Mouse (Mus musculus) embryonic facial prominence, embryonic 10.5 days (tissue): ENCODE results near the gene Cyth4. TPM values are rescaled to one million over a fixed set of nuclear protein-coding genes. Genes with fewer than 3 reads are reported as not detected.

ENCODE experiments used
- DNase-seq: peaks from one replicate; pipeline ENCODE4 v3.0.0-alpha.2; 2017; ENCODE audit warnings: low spot score
- H3K27ac ChIP-seq: fragments of 300-500 bp; sonication (generic); replicated peaks from 2 replicates; pipeline ENCODE4 v1.5.1; 2016; ENCODE audit warnings: mild to moderate bottlenecking
- H3K27me3 ChIP-seq: fragments of 300-500 bp; sonication (generic); replicated peaks from 2 replicates; pipeline ENCODE4 v1.6.1; 2016; ENCODE audit warnings: low read depth, mild to moderate bottlenecking; ENCODE audit not compliant: poor library complexity, severe bottlenecking
- H3K36me3 ChIP-seq: fragments of 300-500 bp; sonication (generic); replicated peaks from 2 replicates; pipeline ENCODE4 v1.6.1; 2016; ENCODE audit warnings: mild to moderate bottlenecking, moderate library complexity
- H3K4me1 ChIP-seq: fragments of 300-500 bp; sonication (generic); 2 replicates; pipeline ENCODE4 v1.6.1; 2016
- H3K4me3 ChIP-seq: fragments of 300-500 bp; sonication (generic); 2 replicates; pipeline ENCODE4 v1.5.1; 2016; ENCODE audit warnings: mild to moderate bottlenecking, moderate library complexity
- H3K9me3 ChIP-seq: fragments of 300-500 bp; sonication (generic); 2 replicates; pipeline ENCODE4 v1.6.1; 2016; ENCODE audit warnings: mild to moderate bottlenecking
- WGBS: fragments of 180-500 bp; shearing (Covaris S2); methylation state at CpG from one replicate; pipeline ENCODE4 v1.1.7; 2016; 5-methylcytosine and 5-hydroxymethylcytosine counted together
- polyA plus RNA-seq: library from polyadenylated mRNA; unstranded; fragments of >200 nt; fragmentation: Nextera tagmentation; extraction: Ambion mirVana; gene quantifications from 2 replicates; pipeline ENCODE4 v1.2.1, GENCODE M21; 2016

Cyth4 gene
- polyA plus RNA-seq, 1 experiment from 2014 or later, result 5.8 TPM

DNA sequence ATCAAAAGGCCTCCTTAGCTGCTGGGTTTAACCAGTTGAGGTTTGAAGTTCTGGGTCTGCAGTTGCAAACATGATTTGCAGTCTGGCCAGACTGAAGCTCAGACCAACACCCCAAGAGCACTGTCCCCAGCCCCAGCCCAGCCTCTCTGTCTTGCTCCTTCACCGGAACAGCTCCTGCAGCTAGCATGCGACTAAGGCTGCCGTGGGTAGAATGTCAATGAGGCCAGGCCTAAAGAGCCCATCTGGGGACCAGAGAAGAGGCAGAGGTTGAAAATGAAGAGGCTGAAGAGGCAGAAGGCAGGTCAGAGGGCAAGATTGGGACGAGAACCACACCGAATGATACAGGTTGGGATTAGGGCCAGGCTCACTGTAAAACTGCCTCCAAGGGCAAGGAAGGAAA, 36.6 kb downstream of the Cyth4 start:
- DNase-seq, result no peak
- peak overlapping the region; percentile 8; the same call in 1 of the 2 replicates for H3K27ac ChIP-seq
- 70% methylated on average over 5 of the region's 5 CpGs for whole genome bisulfite sequencing
- peaks cover 26% of the 10 kb centered on the region for H3K27me3 ChIP-seq
- no peak overlapping the region for H3K4me3 ChIP-seq
- no peaks in the 10 kb centered on the region for H3K9me3 ChIP-seq
- peaks cover 62% of the 10 kb centered on the region for H3K4me1 ChIP-seq
- H3K36me3 ChIP-seq, result no peaks in the 10 kb centered on the region

DNA sequence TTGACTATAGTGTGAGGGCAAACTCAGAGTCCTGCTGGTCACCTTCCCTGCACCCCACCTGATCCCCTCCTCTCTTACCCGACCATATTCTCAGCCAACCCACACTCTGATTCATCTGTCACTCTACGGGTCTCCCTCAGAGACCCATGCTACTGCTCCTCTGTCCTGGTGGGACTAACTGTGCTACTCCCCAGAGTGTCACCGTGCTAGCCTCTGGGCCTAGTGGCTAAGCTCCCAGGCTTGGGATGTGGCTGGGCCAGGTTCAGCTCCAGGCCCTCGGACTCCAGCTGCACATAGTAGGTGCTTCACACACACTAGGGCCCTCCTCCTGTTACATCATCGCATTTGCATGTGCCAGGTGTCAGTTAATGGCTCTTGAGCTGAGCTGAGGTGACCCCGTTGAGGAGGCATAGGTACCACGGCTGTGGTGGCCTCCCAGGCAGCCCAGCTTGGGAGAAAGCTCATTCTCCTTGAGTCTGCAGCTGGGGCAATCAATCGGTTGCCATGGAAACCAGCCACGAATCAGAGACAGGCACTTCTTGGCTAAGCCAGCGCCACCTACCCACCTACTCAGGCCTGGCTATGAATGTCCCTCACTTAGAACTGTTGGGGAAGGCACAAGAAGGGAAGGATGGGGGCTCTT, 37.4 kb downstream of the Cyth4 start:
- peaks cover 62% of the 10 kb centered on the region for H3K4me1 ChIP-seq
- H3K27ac ChIP-seq, result peak overlapping the region; percentile 41
- WGBS, result 33% methylated on average over 10 of the region's 10 CpGs

DNA sequence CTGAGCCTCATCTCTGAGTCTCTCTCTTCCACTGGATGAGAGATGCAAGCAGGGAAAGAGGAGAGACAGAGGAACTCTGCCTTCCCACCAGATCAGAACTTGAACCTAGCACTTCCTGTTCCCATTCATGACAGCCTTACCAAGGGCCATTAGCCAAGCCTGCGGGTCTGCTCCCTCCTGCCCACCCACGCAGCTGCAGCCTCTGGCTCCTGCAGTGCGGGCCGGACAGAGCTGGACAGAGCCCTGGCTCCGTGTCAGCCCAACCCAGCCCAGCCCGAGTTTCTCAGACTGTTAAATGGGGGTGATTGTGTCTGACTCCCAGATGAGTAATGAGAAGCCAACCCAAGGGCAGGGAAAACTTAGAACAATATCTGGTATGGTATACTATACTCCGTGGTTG, 38.4 kb downstream of the Cyth4 start:
- DNase-seq, result no peak
- H3K27me3 ChIP-seq, result peaks cover 40% of the 10 kb centered on the region
- no peak overlapping the region for H3K4me3 ChIP-seq
- no peaks in the 10 kb centered on the region for H3K9me3 ChIP-seq
- H3K27ac ChIP-seq, result no peak overlapping the region
- peaks cover 62% of the 10 kb centered on the region for H3K4me1 ChIP-seq
- H3K36me3 ChIP-seq, result no peaks in the 10 kb centered on the region
- 42% methylated on average over 7 of the region's 7 CpGs for WGBS

More for the DNA sequence above, 37.4 kb downstream of the Cyth4 start:
- DNase-seq, result peak; percentile 80
- H3K9me3 ChIP-seq, result no peaks in the 10 kb centered on the region
- H3K36me3 ChIP-seq, result no peaks in the 10 kb centered on the region
- no peak overlapping the region for H3K4me3 ChIP-seq
- peaks cover 33% of the 10 kb centered on the region for H3K27me3 ChIP-seq

DNA sequence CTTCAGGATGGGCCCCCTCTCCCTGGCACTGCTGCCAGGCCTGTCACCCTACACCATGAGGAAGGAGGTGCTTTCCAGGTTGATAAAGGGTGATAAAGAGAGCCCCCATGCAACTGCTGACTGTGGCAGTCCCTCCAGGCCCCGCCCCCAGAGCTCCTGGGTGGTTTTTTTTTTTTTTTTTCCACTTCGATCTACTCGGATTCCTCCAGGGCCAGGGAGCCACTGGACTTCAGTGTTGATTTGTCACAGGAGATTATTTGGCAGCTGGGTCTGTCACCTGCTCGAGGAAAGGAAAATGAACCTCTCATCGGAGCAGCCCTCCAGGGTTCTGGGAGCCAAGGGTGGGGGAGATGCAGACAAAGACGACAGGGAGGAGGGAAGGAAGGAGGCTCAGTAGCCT, 46.8 kb downstream of the Cyth4 start:
- Histone ChIP-seq H3K27ac (no peak overlapping the region), H3K9me3 (no peaks in the 10 kb centered on the region), H3K36me3 (no peaks in the 10 kb centered on the region), H3K27me3 (peaks cover 25% of the 10 kb centered on the region), H3K4me1 (peaks cover 25% of the 10 kb centered on the region), H3K4me3 (no peak overlapping the region)
- no peak for DNase-seq
- 18% methylated on average over 6 of the region's 6 CpGs for WGBS

DNA sequence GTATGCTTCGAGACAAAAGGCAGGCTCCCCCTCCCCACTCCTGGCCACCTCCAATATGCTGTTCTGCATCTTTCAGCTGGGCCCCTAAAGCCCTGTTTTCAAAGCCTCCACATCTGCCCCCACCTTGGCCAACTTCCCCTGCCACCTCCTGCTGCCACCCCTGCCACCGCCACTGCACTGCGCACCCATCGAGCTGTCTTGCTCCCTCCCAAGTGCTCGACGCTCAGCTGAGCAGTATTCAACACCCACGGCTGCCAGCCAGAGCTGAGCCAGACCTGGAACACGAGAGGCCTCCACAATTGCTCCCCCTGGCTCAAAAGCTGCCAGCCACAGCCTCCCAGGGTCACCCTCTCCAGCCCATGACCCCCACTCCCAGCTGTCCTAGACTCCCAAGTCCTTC, 47.8 kb downstream of the Cyth4 start:
- H3K4me1 ChIP-seq, result peaks cover 25% of the 10 kb centered on the region
- no peaks in the 10 kb centered on the region for H3K36me3 ChIP-seq
- DNase-seq, result no peak
- 58% methylated on average over 8 of the region's 8 CpGs for WGBS
- no peak overlapping the region for H3K4me3 ChIP-seq
- H3K27me3 ChIP-seq, result peaks cover 19% of the 10 kb centered on the region
- H3K27ac ChIP-seq, result no peak overlapping the region
- no peaks in the 10 kb centered on the region for H3K9me3 ChIP-seq

DNA sequence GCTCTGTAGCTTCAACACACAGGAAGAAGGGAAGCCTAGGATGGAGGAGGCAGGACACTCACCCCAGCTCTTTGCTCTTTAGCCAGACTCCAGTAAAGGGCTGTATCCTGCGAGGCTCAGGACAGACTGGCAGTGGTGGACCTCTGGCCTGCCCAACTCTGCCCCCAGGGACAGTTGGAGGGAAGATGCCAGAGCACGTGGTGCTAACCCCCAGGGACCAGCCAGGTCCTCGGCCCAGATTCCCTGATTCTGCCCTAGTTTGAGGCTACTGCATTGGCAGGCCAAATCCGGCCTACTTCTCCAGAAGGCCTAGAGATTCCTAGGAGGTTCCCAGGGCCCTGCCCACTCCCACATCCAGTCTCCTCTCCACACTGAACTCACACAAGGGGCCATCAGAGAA, 50.9 kb downstream of the Cyth4 start:
- no peak overlapping the region for H3K27ac ChIP-seq
- WGBS, result 76% methylated on average over 4 of the region's 4 CpGs
- H3K4me3 ChIP-seq, result no peak overlapping the region
- no peak for DNase-seq
- peaks cover 17% of the 10 kb centered on the region for H3K4me1 ChIP-seq
- no peaks in the 10 kb centered on the region for H3K36me3 ChIP-seq
- no peaks in the 10 kb centered on the region for H3K9me3 ChIP-seq
- H3K27me3 ChIP-seq, result peaks cover 19% of the 10 kb centered on the region

DNA sequence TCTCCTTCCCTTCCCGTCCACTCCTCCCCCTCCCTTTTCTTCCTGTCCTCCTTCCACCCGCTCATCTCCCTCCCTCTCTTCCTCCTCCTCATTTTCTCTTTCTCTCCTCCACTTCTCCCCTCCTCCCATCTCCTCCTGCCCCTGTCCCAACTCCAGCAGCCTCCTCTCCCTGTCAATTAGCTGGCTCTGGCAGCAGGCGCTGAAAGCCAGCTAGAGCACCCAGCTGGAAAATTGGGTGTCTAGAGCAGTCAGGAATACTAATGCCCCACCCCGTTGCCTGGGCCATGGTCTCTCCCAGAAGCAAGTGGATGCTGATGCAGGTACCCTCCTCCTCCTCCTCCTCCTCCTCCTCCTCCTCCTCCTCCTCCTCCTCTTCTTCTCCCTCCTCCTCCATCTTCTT, 54.3 kb downstream of the Cyth4 start:
- no peaks in the 10 kb centered on the region for H3K36me3 ChIP-seq
- DNase-seq, result no peak
- no peaks in the 10 kb centered on the region for H3K9me3 ChIP-seq
- 0 out of 2 replicates have a peak, but pooled peaks cover 10% of the 10 kb centered on the region for H3K27me3 ChIP-seq
- WGBS, result 39% methylated on average over 4 of the region's 4 CpGs
- no peak overlapping the region for H3K27ac ChIP-seq
- no peaks in the 10 kb centered on the region for H3K4me1 ChIP-seq
- no peak overlapping the region for H3K4me3 ChIP-seq

DNA sequence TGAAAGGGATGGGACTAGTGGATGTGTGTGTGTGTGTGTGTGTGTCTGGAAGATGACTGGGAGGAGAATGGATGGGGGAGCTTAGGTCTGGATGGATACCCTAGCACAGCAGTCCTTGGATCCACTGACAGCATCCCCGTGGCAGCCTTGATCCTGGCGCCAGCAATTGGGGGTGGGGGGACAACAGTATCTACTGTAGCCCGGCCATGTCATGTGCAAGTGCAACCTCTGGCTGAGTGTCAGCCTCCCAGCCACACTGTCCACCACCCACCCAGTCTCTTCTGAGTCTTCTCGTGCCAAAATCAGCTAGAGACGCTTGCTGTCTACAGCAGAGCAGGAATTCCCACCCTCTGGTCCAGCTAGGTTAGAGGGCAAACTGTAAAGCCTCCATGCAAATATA, 67.4 kb downstream of the Cyth4 start:
- no peak for DNase-seq
- 55% methylated on average over 5 of the region's 5 CpGs for WGBS
- H3K9me3 ChIP-seq, result no peaks in the 10 kb centered on the region
- H3K27me3 ChIP-seq, result peaks cover 10% of the 10 kb centered on the region
- H3K4me1 ChIP-seq, result peaks cover 3% of the 10 kb centered on the region; the same call in 1 of the 2 replicates
- no peaks in the 10 kb centered on the region for H3K36me3 ChIP-seq
- no peak overlapping the region for H3K4me3 ChIP-seq
- H3K27ac ChIP-seq, result no peak overlapping the region

DNA sequence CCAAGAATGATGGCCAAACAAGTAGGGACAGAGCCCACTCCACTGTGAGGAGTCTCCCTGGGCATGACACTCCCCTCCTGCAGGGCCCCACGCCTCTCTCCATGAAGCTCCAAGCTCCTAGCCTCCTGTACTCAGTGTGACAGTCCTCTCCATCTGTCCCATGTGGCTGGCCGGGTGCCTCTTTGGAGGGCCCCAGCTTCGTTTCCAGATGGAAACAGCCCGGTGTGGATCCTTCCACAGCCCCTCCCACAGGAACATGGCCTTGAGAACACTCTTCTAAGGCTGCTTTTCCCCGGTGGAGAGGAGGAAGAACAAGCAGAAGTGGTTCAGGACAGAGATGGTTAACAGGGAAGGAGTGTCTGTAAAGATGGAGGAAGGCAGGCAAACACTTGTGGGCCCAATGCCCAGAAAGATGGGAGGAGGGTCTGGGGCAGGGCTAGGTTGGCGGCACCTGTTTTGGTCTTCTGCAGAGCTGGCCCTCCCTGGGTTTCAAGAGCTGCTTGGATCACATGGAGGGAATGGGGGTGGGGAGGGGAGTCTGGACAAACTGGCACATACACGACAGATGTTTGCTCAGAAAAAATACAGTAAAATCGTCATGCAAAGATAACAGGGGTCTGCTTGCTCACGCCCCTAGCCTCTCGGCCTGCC, 72.5 kb downstream of the Cyth4 start:
- peaks cover 18% of the 10 kb centered on the region for H3K4me1 ChIP-seq
- peaks cover 61% of the 10 kb centered on the region for H3K27me3 ChIP-seq
- H3K27ac ChIP-seq, result no peak overlapping the region
- H3K9me3 ChIP-seq, result no peaks in the 10 kb centered on the region
- DNase-seq, result no peak
- no peak overlapping the region for H3K4me3 ChIP-seq
- WGBS, result 77% methylated on average over 10 of the region's 10 CpGs
- H3K36me3 ChIP-seq, result no peaks in the 10 kb centered on the region

DNA sequence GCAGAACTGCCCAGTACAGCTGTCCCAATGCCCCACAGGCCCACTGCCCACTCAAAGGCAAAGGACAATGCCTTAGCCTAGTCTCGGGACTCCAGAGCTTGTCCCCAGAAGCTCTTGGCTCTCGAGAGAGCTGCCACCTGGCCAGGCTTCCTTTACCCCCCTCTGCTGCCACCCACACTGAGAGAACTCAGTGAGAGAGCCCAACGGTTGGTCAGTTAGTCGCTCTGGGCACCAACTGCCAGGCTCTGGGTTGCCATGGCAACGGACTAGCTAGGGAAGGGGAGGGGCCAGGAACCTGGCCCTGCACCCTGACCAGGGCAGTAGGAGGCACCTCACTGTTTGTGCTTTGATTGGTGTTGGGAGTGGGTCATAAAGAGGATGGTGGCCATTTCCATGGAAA, 73.5 kb downstream of the Cyth4 start:
- Histone ChIP-seq H3K36me3 (no peaks in the 10 kb centered on the region), H3K4me3 (no peak overlapping the region), H3K27ac (no peak overlapping the region), H3K27me3 (peaks cover 71% of the 10 kb centered on the region), H3K4me1 (peaks cover 18% of the 10 kb centered on the region), H3K9me3 (no peaks in the 10 kb centered on the region)
- DNase-seq, result no peak
- WGBS, result 48% methylated on average over 5 of the region's 5 CpGs

Other genes starting within 250 kb of the Cyth4 start
- gene Tex33, start 201.1 kb upstream of the Cyth4 start, polyA plus RNA-seq, result not detected in 2 replicates
- gene Tst, start 191.1 kb upstream of the Cyth4 start, polyA plus RNA-seq, result 10.4 and 12.7 TPM in 2 replicates
- 0.98 and 1.1 TPM in 2 replicates for gene Mpst, start 190.6 kb upstream of the Cyth4 start, polyA plus RNA-seq
- 49.6 and 51.6 TPM in 2 replicates for gene Kctd17, start 168.5 kb upstream of the Cyth4 start, polyA plus RNA-seq
- 0.24 and 0.37 TPM in 2 replicates for gene Tmprss6, start 128.4 kb upstream of the Cyth4 start, polyA plus RNA-seq
- 0.09 TPM in 1 of 2 replicates, not detected in the other for gene Il2rb, start 101.8 kb upstream of the Cyth4 start, polyA plus RNA-seq
- gene C1qtnf6, start 65.6 kb upstream of the Cyth4 start, polyA plus RNA-seq, result 9.6 and 10.4 TPM in 2 replicates
- gene Sstr3, start 52.4 kb upstream of the Cyth4 start, polyA plus RNA-seq, result not detected in 2 replicates
- gene Rac2, start 24.3 kb upstream of the Cyth4 start, polyA plus RNA-seq, result 5.0 and 7.7 TPM in 2 replicates
- gene Elfn2, start 121.7 kb downstream of the Cyth4 start, polyA plus RNA-seq, result 0.05 and 0.16 TPM in 2 replicates
- gene Mfng, start 176.4 kb downstream of the Cyth4 start, polyA plus RNA-seq, result 36.4 and 39.0 TPM in 2 replicates
- 3.3 and 4.3 TPM in 2 replicates for gene Card10, start 206.0 kb downstream of the Cyth4 start, polyA plus RNA-seq
- 19.9 and 20.8 TPM in 2 replicates for gene Cdc42ep1, start 245.6 kb downstream of the Cyth4 start, polyA plus RNA-seq